Mouse (Mus musculus) splenic B cell, adult 2 months (primary cell): Measurements from ENCODE around the gene Oma1.

Experiments used
- DNase-seq: peaks from one replicate; pipeline ENCODE4 v3.0.0-alpha.2; 2011; ENCODE audit warnings: low read depth, low spot score
- H3K27me3 ChIP-seq: 2 replicates; pipeline ENCODE4 v1.6.1; 2012; ENCODE audit warnings: mild to moderate bottlenecking, low read length, moderate library complexity, mixed read lengths; ENCODE audit not compliant: control insufficient read depth, poor library complexity, insufficient read depth, severe bottlenecking
- H3K36me3 ChIP-seq: 2 replicates; pipeline ENCODE4 v1.6.1; 2012; ENCODE audit warnings: mild to moderate bottlenecking, low read length, moderate library complexity, mixed read lengths; ENCODE audit not compliant: control insufficient read depth, poor library complexity, insufficient read depth, severe bottlenecking

Oma1 gene

DNA sequence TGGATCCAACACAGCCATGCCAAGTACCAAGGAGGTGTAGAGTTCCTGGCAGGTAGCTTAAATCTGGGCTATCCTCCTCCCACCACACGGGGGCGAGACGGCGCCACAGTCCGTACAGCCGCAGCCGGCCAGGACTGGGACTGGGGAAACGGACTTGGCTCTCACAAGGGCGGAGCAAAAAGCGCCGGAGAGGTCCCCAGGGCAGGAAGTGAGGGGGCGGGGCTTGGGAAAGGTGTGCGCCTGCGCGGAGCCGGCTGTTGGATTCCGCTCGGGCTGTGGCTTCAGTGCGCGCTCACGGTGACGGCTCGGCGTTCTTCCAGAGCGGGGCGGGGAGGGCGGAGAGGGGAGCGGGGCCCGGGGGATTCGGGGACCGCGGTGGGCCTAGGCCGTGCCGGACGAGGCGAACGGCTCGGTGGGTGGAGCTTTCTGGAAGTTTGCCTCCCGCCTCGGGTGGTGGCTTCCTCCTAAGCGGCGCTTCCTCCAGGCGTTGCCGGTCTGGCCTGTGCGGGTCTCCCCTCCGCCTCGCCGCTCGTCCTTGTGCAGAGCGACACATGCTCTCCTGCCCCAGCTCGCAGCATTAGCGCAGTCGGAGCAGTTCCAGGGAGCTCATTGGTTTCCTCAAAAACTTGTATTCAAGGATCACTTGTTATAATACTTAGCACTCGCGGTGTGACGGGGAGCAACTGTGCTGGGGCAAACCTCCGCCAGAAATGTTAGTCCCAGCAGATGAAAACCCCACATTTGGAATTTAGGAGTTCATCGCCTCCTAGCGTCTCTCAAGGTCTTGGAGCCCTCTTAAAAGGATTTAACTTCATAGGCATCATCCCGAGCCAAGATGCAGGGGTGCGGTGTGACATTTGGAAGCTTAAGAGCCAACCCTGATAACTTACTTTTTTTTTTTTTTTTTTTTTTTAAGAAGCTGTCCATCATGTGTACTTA lies at the start of gene Oma1:
Gene Oma1, plus strand, starts transcription at position 226 of the 939 bp plus-strand sequence.
- DNase-seq = peak; percentile 97
- no peaks in the 10 kb centered on the region for H3K36me3 ChIP-seq
- H3K27me3 ChIP-seq = no peaks in the 10 kb centered on the region

DNA sequence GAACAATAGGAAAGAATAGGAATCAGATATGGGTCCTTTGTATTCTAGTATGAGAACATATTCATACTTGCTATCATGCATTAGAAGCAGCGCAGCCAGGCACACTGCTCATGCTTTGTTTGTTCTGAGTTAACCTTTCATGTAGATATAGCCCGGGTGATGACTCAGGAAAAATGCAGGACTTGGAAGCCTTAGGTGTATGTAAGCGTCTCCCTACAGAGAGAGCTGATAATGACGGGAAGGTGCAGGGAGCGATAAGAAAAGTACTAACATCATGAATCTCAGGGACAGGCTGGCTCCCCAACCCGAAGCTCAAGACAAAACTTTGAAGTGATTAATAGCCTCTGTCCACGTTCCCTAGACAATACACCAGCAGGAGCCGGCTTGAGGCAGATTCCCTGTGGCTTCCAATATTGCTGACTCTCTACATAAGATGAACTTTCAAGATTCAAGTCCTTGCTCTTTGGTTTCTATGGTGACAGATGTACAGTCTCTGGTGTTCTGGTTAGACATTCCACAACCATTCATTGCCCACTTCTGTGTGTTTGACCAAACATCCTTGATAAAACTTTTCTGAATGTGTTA lies 49.7 kb upstream of the Oma1 start:
- DNase-seq = no peak
- no peaks in the 10 kb centered on the region for H3K27me3 ChIP-seq
- no peaks in the 10 kb centered on the region for H3K36me3 ChIP-seq

DNA sequence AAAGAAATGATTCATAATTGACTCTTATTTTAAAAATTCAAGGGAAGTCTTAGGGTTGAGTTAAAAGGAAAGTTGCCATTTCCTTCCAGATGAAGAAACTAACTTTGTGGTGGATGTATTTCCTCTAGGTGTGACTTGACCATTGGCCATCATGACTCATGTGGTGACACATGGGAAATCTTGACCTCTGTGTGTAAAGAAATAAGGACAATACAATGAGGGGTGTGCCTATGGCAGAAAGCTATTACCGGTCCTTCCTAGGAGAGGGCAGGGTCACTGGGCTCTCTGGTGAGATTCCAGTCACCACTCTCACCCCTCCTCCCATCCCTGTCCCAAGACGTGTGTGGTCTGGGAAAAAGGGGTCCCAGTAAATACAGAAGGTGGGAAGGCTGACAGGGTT lies 48.4 kb upstream of the Oma1 start:
- DNase-seq = no peak
- Histone ChIP-seq H3K27me3 (no peaks in the 10 kb centered on the region), H3K36me3 (no peaks in the 10 kb centered on the region)

DNA sequence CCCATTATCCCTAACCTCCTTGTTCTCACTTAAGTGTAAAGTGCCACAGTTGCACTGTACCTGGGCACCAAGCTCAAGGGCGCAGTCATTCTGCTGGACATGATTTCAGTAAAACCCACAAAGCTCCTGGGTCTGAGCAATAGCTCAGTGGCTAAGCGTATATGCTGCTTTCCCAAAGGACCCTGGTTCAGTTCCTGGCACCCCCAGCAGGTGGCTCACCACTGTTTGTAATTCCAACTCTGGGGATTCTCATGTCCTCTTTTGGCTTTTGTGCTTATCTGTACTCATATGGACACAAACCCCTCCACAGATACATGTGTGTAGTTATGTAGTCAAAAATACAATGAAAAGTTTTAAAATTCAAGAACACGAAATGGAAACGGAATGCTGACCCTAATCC lies 44.3 kb upstream of the Oma1 start:
- H3K36me3 ChIP-seq = no peaks in the 10 kb centered on the region
- DNase-seq = no peak
- H3K27me3 ChIP-seq = no peaks in the 10 kb centered on the region

DNA sequence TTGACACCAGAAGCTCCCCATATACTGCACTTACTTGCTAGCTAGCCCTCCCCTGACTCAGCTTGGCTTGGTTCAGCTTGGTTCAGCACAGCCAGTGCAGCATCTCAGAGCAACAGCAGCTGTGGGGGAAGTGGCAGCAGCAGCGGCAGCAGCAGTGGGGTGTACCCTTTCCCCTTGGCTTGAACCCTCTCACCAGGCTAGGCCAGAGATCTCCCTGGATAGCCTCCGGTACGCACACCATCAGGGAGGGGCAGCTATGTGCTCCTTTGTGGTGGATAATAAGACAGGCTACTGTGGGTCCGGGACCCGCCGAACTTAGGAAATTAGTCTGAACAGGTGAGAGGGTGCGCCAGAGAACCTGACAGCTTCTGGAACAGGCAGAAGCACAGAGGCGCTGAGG lies 40.6 kb upstream of the Oma1 start:
- no peaks in the 10 kb centered on the region for H3K36me3 ChIP-seq
- DNase-seq = no peak
- no peaks in the 10 kb centered on the region for H3K27me3 ChIP-seq

DNA sequence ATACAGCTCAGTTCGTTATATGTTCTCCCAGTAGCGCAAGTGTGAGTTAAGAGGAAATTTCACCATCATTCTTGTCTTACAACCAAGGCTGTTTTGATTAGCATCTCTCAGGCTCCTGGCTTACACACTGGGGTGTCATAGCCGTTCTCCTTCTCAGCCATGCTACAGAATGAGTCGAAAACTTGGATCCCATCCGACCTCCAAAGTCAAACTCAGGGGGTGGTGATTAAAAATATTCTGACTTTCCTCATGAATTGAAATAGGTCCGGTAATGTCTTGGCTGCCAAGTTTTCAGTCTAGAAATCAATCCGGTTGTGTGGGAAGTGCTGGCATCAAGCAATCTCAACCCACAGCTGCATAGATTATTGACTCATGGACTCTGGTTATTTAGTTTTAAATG lies 25.3 kb upstream of the Oma1 start:
- no peak for DNase-seq
- no peaks in the 10 kb centered on the region for H3K27me3 ChIP-seq
- no peaks in the 10 kb centered on the region for H3K36me3 ChIP-seq

DNA sequence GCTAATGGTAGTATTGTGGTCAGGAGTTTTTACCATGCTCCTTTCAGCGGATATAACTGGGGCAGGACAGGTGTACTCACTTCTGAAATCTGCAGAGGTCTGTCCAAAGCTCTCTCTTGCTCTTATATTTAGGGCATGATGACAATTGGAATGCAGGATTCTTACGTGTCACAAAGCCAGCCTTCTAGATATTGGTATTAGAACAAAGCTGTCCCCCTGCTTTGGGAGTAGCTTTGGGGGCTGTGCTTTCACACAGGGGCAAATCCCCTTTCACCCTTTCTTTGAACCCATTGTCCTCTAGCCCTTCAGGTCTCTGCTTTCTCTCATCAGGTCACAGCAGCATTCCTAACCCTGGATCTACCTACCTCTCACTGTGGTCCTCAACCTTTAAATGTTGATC lies 22.8 kb upstream of the Oma1 start, which contains the start of gene 4921539E11Rik:
Gene 4921539E11Rik, minus strand, starts transcription at position 101 of the 400 bp plus-strand sequence.
- Histone ChIP-seq H3K27me3 (no peaks in the 10 kb centered on the region), H3K36me3 (no peaks in the 10 kb centered on the region)
- DNase-seq = no peak

DNA sequence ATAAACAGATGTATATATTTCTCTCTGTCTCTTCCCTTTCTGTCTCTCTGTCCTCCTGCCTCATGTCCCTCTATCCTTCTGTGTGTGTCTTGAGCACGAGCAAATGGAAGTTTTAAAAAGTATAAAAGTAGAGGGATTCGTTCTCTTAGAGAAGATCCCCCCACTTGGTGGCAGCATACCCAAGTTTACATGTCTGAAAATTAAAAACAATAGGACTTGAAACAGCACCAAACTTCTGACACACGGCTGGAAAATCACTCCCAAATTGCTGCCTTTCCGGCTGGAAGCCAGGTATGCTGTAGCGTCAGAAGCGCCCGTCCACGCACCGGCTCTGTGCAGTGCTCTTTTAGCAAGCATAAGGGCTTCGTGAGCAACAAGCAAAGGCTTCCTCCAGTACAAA lies 14.3 kb upstream of the Oma1 start:
- no peaks in the 10 kb centered on the region for H3K27me3 ChIP-seq
- DNase-seq = no peak
- H3K36me3 ChIP-seq = no peaks in the 10 kb centered on the region

DNA sequence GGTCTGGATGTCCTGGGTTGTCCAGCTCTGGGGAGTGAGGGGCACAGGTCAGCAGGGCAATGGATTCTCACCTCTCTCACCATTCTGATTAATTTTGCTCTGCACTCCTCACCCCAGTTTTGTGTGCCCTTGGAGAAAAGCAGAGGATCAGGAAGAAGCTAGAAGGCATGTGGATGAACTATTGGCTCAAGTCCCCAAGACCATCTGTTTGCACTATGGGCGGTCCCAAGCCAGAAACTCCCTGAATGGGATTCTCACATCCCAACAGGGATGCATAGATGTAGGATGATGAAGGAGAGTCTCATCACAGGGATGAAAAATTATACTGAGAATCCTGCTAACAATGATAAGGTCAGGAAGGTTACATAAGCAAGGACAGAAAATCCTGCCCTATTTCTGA lies 9.8 kb upstream of the Oma1 start:
- DNase-seq = no peak
- Histone ChIP-seq H3K27me3 (no peaks in the 10 kb centered on the region), H3K36me3 (no peaks in the 10 kb centered on the region)

DNA sequence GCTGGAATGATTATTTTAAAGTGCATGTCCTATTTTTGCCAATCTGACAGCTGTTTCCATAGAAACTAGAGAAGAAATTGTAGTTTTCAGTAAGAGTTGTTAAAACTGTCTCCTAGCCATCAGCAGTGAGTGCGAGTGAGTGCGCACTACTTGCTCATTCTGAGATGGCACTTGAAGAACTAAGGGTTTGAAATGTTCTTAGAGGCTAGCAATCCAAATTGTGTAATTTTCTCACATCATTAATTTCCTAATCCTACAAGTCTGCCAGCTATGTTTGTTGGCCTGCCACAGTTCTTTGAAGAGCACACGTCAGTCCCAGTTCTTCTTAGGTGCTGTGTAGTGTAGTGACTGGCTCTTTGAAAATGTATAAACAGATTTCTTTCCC lies 906 bp downstream of the Oma1 start:
- no peak for DNase-seq
- no peaks in the 10 kb centered on the region for H3K27me3 ChIP-seq

DNA sequence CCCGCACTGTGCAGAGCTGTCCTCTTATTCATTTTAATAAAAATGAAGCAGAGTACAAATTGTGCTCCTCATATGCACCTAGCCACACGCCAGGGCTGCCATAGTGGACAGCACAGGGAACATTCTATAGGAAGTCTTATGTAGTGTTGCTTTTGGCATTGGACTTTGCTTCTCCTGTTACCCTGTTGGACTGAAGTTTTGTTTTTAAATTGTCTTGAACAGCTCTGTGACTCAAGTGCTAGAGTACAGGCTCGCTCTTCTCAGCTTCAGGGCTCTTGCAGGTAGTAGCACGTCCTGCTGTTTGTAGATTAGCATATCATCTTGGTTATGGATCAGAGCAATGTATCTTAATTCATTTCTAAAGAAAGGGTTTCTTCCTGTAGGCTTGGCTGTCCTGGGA lies 2.2 kb downstream of the Oma1 start:
- no peaks in the 10 kb centered on the region for H3K36me3 ChIP-seq
- DNase-seq = no peak
- no peaks in the 10 kb centered on the region for H3K27me3 ChIP-seq

More for the DNA sequence above, 906 bp downstream of the Oma1 start:
- H3K36me3 ChIP-seq = no peaks in the 10 kb centered on the region

DNA sequence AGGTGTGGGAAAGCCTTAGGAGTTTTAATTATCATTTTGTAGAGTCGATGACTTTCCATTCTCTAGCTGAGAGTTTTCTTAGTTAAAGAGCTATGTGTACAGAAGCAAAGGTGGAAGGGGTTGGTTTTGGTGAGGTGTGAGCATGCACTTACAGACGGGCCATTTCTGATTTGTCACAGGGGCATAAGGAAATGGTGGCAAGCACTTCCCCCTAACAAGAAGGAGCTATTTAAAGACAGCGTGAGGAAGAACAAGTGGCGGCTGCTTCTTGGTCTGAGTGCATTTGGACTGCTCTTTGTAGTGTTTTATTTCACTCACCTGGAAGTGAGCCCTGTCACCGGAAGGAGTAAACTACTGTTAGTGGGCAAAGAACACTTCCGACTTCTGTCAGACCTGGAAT lies 7.8 kb downstream of the Oma1 start:
- H3K36me3 ChIP-seq = peaks cover 3% of the 10 kb centered on the region; the same call in 1 of the 2 replicates
- peak; percentile 11 for DNase-seq
- no peaks in the 10 kb centered on the region for H3K27me3 ChIP-seq

DNA sequence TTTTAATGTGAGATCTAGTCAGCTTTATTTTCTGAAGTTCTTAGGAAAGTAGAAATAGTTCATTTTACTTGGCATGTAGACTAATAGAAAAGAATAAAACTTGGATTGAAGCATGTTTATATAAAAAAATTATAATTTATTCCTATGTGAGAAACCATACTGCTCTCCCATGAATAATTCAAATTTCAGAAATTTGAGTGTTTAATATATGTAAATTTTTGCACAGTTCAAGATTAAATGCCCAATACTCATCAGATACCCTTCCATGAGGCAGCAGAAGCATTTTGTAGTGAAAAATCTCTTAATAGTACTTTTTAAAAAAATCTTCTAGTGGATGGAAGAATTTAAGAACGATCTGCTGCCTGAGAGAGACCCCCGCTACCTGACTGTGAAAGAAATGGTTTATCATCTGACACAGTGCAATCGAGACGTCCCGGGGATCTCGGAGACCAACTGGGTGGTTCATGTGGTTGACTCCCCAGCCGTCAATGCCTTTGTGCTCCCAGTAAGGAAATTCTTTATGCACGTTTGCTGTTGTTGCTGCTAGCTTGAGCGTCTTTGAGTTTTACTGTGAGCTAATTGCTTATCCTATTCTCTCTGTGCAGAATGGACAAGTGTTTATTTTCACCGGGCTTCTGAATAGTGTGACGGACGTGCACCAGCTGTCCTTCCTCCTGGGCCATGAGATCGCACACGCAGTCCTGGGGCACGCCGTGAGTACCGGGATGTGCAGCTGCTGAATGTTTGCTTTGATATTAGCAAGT lies 11.3 kb downstream of the Oma1 start:
- H3K36me3 ChIP-seq = peaks cover 8% of the 10 kb centered on the region; the same call in 1 of the 2 replicates
- no peak for DNase-seq
- H3K27me3 ChIP-seq = no peaks in the 10 kb centered on the region

DNA sequence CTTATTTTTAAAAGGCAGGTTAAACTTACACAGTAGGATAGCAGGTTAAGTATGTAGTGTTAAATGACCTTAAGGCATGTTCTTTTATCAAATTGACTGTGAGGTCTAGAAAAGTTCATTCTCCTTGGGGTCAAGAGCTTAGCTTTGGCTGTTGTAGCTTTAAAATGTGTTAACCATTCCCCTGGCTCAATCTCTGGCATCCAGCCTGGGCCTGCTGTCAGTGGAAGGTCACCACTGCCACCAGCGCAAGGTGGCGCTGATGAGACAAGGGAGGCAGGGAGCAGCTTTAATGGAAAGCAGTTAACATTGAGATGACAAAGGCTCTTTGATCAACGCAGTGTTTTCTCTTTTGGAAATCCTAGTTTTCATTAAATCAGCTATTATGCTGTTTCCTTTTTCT lies 13.4 kb downstream of the Oma1 start:
- H3K36me3 ChIP-seq = peaks cover 10% of the 10 kb centered on the region
- no peak for DNase-seq
- no peaks in the 10 kb centered on the region for H3K27me3 ChIP-seq

DNA sequence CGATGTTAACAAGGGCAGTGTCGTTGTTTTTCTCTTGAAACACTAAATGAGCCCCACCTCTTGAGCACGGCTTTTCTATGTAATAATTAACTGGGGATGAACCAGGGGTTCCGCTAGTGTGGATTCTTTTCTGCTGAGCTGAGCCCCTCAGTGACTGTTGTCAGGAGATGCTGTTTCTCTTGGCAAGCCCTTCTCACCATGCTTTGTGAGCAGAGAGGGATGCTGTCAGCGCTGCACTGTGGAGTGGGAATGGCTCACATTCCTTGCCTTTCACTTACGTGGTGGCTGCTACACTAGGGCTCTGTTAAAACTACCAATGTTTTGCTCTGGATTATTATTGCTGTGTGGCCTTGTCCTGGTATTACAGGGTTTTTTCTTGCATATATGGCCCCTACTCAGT lies 15.7 kb downstream of the Oma1 start:
- DNase-seq = no peak
- H3K36me3 ChIP-seq = peaks cover 10% of the 10 kb centered on the region
- H3K27me3 ChIP-seq = no peaks in the 10 kb centered on the region
